Mouse (Mus musculus): ENCODE results near the gene Espn. TPM values are rescaled to one million over a fixed set of nuclear protein-coding genes. Genes with fewer than 3 reads are reported as not detected.

Espn gene
- total and polyA plus RNA-seq, 3 experiments = 5.0 to 19.6 TPM; not detected in 1

GRCm38 (mm10) chr4:152145473-152145872 lies 6.7 kb downstream of the Espn start:
- Histone ChIP-seq H3K9me3 (replicated peaks; ENCODE audit: insufficient read depth, low read length) (no peaks in the 10 kb centered on the region), H3K9ac (ENCODE audit: control insufficient read depth, low read depth, low read length, poor library complexity, severe bottlenecking) (peak overlapping the region; percentile 8), H3K27ac (ENCODE audit: control insufficient read depth, low read depth, low read length) (peak overlapping the region; percentile 68), H3K79me2 (ENCODE audit: control insufficient read depth, insufficient read depth, low read length, poor library complexity) (no peaks in the 10 kb centered on the region), H3K4me3 (ENCODE audit: control insufficient read depth in 1 of 2, insufficient read depth in 1 of 2, low read depth in 2 of 2, low read length in 2 of 2) (no peak overlapping the region), H3K36me3 (ENCODE audit: control insufficient read depth in 1 of 2, insufficient read depth in 2 of 2, low read length in 2 of 2) (peaks cover 0 to 19% of the 10 kb centered on the region in 2 experiments; a peak in 2 of 4 replicates), H3K27me3 (ENCODE audit: control insufficient read depth in 1 of 2, insufficient read depth in 2 of 2, low read length in 2 of 2) (no peaks in the 10 kb centered on the region), H3K4me1 (ENCODE audit: control insufficient read depth in 1 of 2, insufficient read depth in 2 of 2, low read length in 2 of 2) (peaks cover 2 to 28% of the 10 kb centered on the region in 2 experiments; a peak in 3 of 4 replicates)
- peak; percentile 70 for DNase-seq (ENCODE audit: low read depth, low spot score)
- TF ChIP-seq TAL1 (IDR thresholded peaks at IDR 0.05; ENCODE audit: low read length) (peak; percentile 79), NELFE (IDR thresholded peaks at IDR 0.05; ENCODE audit: low read depth, low read length) (no peak; the same call in 1 of the 2 replicates), MYB (IDR thresholded peaks at IDR 0.05; ENCODE audit: low read depth, low read length) (no peak), USF1 (IDR thresholded peaks at IDR 0.05; ENCODE audit: low read depth, low read length) (no peak), EP300 (IDR thresholded peaks at IDR 0.05; ENCODE audit: low read depth in 1 of 2, low read length in 2 of 2) (peak; percentile 81 to 86), GATA1 (IDR thresholded peaks at IDR 0.05; ENCODE audit: low read depth, low read length) (peak; percentile 77), MYC (IDR thresholded peaks at IDR 0.05; ENCODE audit: low read depth, low read length) (peak; percentile 64), MAX (IDR thresholded peaks at IDR 0.05; ENCODE audit: low read length) (peak; percentile 69), MEF2A (IDR thresholded peaks at IDR 0.05; ENCODE audit: extremely low read depth, insufficient replicate concordance, low read depth, low read length, poor library complexity, severe bottlenecking) (no peak), NRF1 (IDR thresholded peaks at IDR 0.05; ENCODE audit: insufficient read depth, low read depth, low read length, poor library complexity, severe bottlenecking) (no peak), TCF12 (IDR thresholded peaks at IDR 0.05; ENCODE audit: low read depth, low read length) (0 out of 2 replicates have a peak, but pooled peaks have one; percentile 39), KAT2A (conservative IDR thresholded peaks at IDR 0.05; ENCODE audit: low read depth, low read length) (no peak), RCOR1 (IDR thresholded peaks at IDR 0.05; ENCODE audit: low read depth, low read length) (peak; percentile 24; the same call in 1 of the 2 replicates), POLR2A (IDR thresholded peaks at IDR 0.05; ENCODE audit: control insufficient read depth in 1 of 2, insufficient read depth in 1 of 2, low read depth in 1 of 2, low read length in 2 of 2, poor library complexity in 1 of 2) (no peak), SIN3A (IDR thresholded peaks at IDR 0.05; ENCODE audit: low read length) (peak; percentile 40; the same call in 1 of the 2 replicates), MXI1 (IDR thresholded peaks at IDR 0.05; ENCODE audit: low read depth, low read length) (peak; percentile 67; the same call in 1 of the 2 replicates)

GRCm38 (mm10) chr4:152143632-152144031 lies 8.5 kb downstream of the Espn start:
- peak; percentile 63 for DNase-seq (ENCODE audit: low read depth, low spot score)
- Histone ChIP-seq H3K4me3 (ENCODE audit: control insufficient read depth in 1 of 2, insufficient read depth in 1 of 2, low read depth in 2 of 2, low read length in 2 of 2) (no peak overlapping the region), H3K27ac (ENCODE audit: control insufficient read depth, low read depth, low read length) (no peak overlapping the region), H3K9ac (ENCODE audit: control insufficient read depth, low read depth, low read length, poor library complexity, severe bottlenecking) (no peak overlapping the region), H3K79me2 (ENCODE audit: control insufficient read depth, insufficient read depth, low read length, poor library complexity) (no peaks in the 10 kb centered on the region), H3K4me1 (ENCODE audit: control insufficient read depth in 1 of 2, insufficient read depth in 2 of 2, low read length in 2 of 2) (peaks cover 2 to 26% of the 10 kb centered on the region in 2 experiments; a peak in 3 of 4 replicates), H3K36me3 (ENCODE audit: control insufficient read depth in 1 of 2, insufficient read depth in 2 of 2, low read length in 2 of 2) (peaks cover 0 to 16% of the 10 kb centered on the region in 2 experiments; a peak in 2 of 4 replicates), H3K9me3 (replicated peaks; ENCODE audit: insufficient read depth, low read length) (no peaks in the 10 kb centered on the region), H3K27me3 (ENCODE audit: control insufficient read depth in 1 of 2, insufficient read depth in 2 of 2, low read length in 2 of 2) (no peaks in the 10 kb centered on the region)
- TF ChIP-seq SMC3 (IDR thresholded peaks at IDR 0.05; ENCODE audit: low read depth, low read length) (peak; percentile 26; the same call in 1 of the 2 replicates), GATA1 (IDR thresholded peaks at IDR 0.05; ENCODE audit: low read depth, low read length) (no peak), SIN3A (IDR thresholded peaks at IDR 0.05; ENCODE audit: low read length) (0 out of 2 replicates have a peak, but pooled peaks have one; percentile 18), RAD21 (IDR thresholded peaks at IDR 0.05; ENCODE audit: low read depth, low read length) (peak; percentile 20), POLR2AphosphoS2 (IDR thresholded peaks at IDR 0.05; ENCODE audit: low read length) (no peak), MXI1 (IDR thresholded peaks at IDR 0.05; ENCODE audit: low read depth, low read length) (no peak), ETS1 (IDR thresholded peaks at IDR 0.05; ENCODE audit: low read depth, low read length) (no peak), ZC3H11A (IDR thresholded peaks at IDR 0.05; ENCODE audit: low read depth, low read length) (0 out of 2 replicates have a peak, but pooled peaks have one; percentile 14), EP300 (IDR thresholded peaks at IDR 0.05; ENCODE audit: low read depth in 1 of 2, low read length in 2 of 2) (no peak), ZKSCAN1 (IDR thresholded peaks at IDR 0.05; ENCODE audit: low read depth, low read length) (no peak), CTCF (IDR thresholded peaks at IDR 0.05 in 2 of 3, conservative IDR thresholded peaks at IDR 0.05 in 1 of 3; ENCODE audit: control insufficient read depth in 1 of 3, insufficient read depth in 1 of 3, low read depth in 2 of 3, low read length in 3 of 3, poor library complexity in 1 of 3, severe bottlenecking in 1 of 3) (peak; percentile 51 to 66 (median 51)), CHD1 (IDR thresholded peaks at IDR 0.05; ENCODE audit: low read depth, low read length) (no peak)

All from MEL (cell line).